Comparison of ENCODE assay signal across 10 mouse cellular contexts in the genomic region with DNA sequence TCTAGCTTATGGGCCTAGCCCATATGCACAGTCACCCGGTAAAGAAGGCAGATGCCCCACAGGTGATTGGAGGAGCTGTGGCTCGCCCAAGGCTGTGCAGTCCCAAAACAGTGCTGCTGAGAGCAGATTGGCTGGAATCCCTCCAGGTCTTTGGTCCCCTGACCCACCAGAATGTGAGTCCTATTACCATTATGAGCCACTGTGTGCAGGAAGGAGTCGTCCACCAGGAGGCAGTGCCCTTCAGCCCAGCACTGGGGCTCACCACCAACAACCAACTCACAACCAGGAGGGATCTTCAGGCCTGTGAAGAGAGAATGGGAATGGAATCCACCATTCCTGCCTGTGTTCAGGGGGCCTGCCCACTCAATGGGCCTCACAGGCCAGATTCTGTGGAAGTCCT. TPM values are rescaled to one million over a fixed set of nuclear protein-coding genes. Genes with fewer than 3 reads are reported as not detected.
DNase-seq lines count a peak whose midpoint lies in the region; ATAC-seq and TF ChIP-seq lines count a peak whose summit lies in the region.
"Had no signal": no experiment of that assay in that cellular context is flagged by ENCODE, and none has a peak within 500 bp of the region (broad histone marks: within the 10 kb centered on the region; RNA-seq: fewer than 3 reads in every experiment).

No protein-coding gene starts in this region.

- H3K4me1 ChIP-seq in limb, embryonic 11.5 days (ENCODE audit: control insufficient read depth, insufficient read depth, low read length), result peaks cover 5% of the 10 kb centered on the region
- H3K4me1 ChIP-seq in limb, embryonic 10.5 days, result peaks cover 23% of the 10 kb centered on the region
- peaks cover 11% of the 10 kb centered on the region for H3K4me1 ChIP-seq in G1E (ENCODE audit: insufficient read depth, low read depth, low read length)

- TF ChIP-seq CTCF in G1E (IDR thresholded peaks at IDR 0.05; ENCODE audit: low read depth, low read length), result peak; percentile 60

- H3K27me3 ChIP-seq in limb, embryonic 11.5 days (ENCODE audit: control insufficient read depth, insufficient read depth, low read length), result peaks cover 17% of the 10 kb centered on the region
- peaks cover 36% of the 10 kb centered on the region for H3K27me3 ChIP-seq in limb, embryonic 10.5 days (ENCODE audit: low read depth, poor library complexity, severe bottlenecking)
- peaks cover 12% of the 10 kb centered on the region; the same call in 1 of the 2 replicates for H3K27me3 ChIP-seq in G1E (ENCODE audit: insufficient read depth, low read length)

- no peak overlapping the region for H3K9ac ChIP-seq in limb, embryonic 11.5 days (ENCODE audit: low read length)
- H3K9ac ChIP-seq: heart, embryonic 13.5 days; midbrain, embryonic 12.5 days had no signal

- 44% methylated on average over 3 of the region's 3 CpGs for WGBS in limb, embryonic 11.5 days
- WGBS in limb, embryonic 10.5 days, result 53% methylated on average over 3 of the region's 3 CpGs

- peaks cover 3% of the 10 kb centered on the region; the same call in 1 of the 2 replicates for H3K36me3 ChIP-seq in limb, embryonic 11.5 days (ENCODE audit: control insufficient read depth, insufficient read depth, low read length)
- H3K36me3 ChIP-seq in limb, embryonic 10.5 days, result peaks cover 35% of the 10 kb centered on the region
- peaks cover 68% of the 10 kb centered on the region for H3K36me3 ChIP-seq in G1E (replicated peaks)

- peak; percentile 47 for DNase-seq in embryo, embryonic 10.5 days (ENCODE audit: low spot score)
- no peak for DNase-seq in embryo, embryonic 11 days
- peak; percentile 37 for DNase-seq in limb, embryonic 11.5 days (ENCODE audit: low spot score)
- DNase-seq in limb, embryonic 10.5 days (ENCODE audit: low spot score), result no peak
- DNase-seq in G1E (ENCODE audit: low spot score), result no peak
- peak; percentile 59 for DNase-seq in retina, postnatal 1 day
- no peak for DNase-seq in urinary bladder, postnatal 4 days (ENCODE audit: low spot score in 2 of 2)

- no peak overlapping the region for H3K4me2 ChIP-seq in limb, embryonic 11.5 days (ENCODE audit: low read depth, severe bottlenecking)
- H3K4me2 ChIP-seq: heart, embryonic 13.5 days; midbrain, embryonic 12.5 days had no signal

- no peaks in the 10 kb centered on the region for H3K9me3 ChIP-seq in limb, embryonic 11.5 days (ENCODE audit: control insufficient read depth, low read length)
- no peaks in the 10 kb centered on the region for H3K9me3 ChIP-seq in limb, embryonic 10.5 days (replicated peaks)
- no peaks in the 10 kb centered on the region for H3K9me3 ChIP-seq in G1E (replicated peaks)
- H3K9me3 ChIP-seq: heart, embryonic 13.5 days; midbrain, embryonic 12.5 days had no signal

- no peak for ATAC-seq in limb, embryonic 11.5 days (ENCODE audit: insufficient number of reproducible peaks, low FRiP score, low TSS enrichment, low read depth)
- no peak; the same call in 1 of the 2 replicates for ATAC-seq in G1E (ENCODE audit: extremely low read depth, insufficient number of reproducible peaks, low FRiP score, poor library complexity, severe bottlenecking)
- peak; percentile 41; the same call in 1 of the 2 replicates for ATAC-seq in erythroblast, adult 5-6 weeks (replicated peaks; ENCODE audit: low FRiP score, poor library complexity, severe bottlenecking)

- no peak overlapping the region for H3K4me3 ChIP-seq in limb, embryonic 11.5 days (ENCODE audit: low read depth, low read length)
- H3K4me3 ChIP-seq in limb, embryonic 10.5 days, result no peak overlapping the region
- no peak overlapping the region for H3K4me3 ChIP-seq in G1E (ENCODE audit: low read depth, low read length)
- H3K4me3 ChIP-seq: heart, embryonic 13.5 days; midbrain, embryonic 12.5 days had no signal

- no peak overlapping the region for H3K27ac ChIP-seq in limb, embryonic 11.5 days (replicated peaks; ENCODE audit: low read depth, low read length)
- no peak overlapping the region for H3K27ac ChIP-seq in limb, embryonic 10.5 days
- H3K27ac ChIP-seq: heart, embryonic 13.5 days; midbrain, embryonic 12.5 days had no signal

RNA-seq across cellular contexts. Expression of gene Asphd1, which starts 2.9 kb away (rescaled TPM):
- polyA plus RNA-seq in limb, embryonic 11.5 days (2014; fragmentation: Nextera tagmentation; extraction: Ambion mirVana), result 0.32 TPM in 1 of 2 replicates, not detected in the other
- 0.11 TPM in 1 of 2 replicates, not detected in the other for polyA plus RNA-seq in limb, embryonic 10.5 days (2016; fragmentation: Nextera tagmentation; extraction: Ambion mirVana)
- total RNA-seq in G1E (2014; fragmentation: Nextera tagmentation), result not detected in 2 replicates
- total RNA-seq in G1E (2017), result not detected in 2 replicates
- not detected in 2 replicates for polyA plus RNA-seq in G1E (2012)
- not detected in 2 replicates for total RNA-seq in erythroblast, adult 5-6 weeks (2015; ENCODE audit: low replicate concordance)
- total RNA-seq in erythroblast, adult 5-6 weeks (2017; ENCODE audit: low replicate concordance), result not detected in 2 replicates

RNA-seq across cellular contexts. Expression of gene Sez6l2, which starts 3.8 kb away (rescaled TPM):
- 0.16 and 0.26 TPM in 2 replicates for polyA plus RNA-seq in limb, embryonic 11.5 days (2014; fragmentation: Nextera tagmentation; extraction: Ambion mirVana)
- polyA plus RNA-seq in limb, embryonic 10.5 days (2016; fragmentation: Nextera tagmentation; extraction: Ambion mirVana), result 0.10 and 0.20 TPM in 2 replicates
- total RNA-seq in G1E (2014; fragmentation: Nextera tagmentation) (4.2 and 8.0 TPM in 2 replicates), G1E (2017) (0.22 and 0.46 TPM in 2 replicates)
- 0.32 and 0.34 TPM in 2 replicates for polyA plus RNA-seq in G1E (2012)
- total RNA-seq in erythroblast, adult 5-6 weeks (2015; ENCODE audit: low replicate concordance), result not detected in 2 replicates
- 0.84 TPM in 1 of 2 replicates, not detected in the other for total RNA-seq in erythroblast, adult 5-6 weeks (2017; ENCODE audit: low replicate concordance)

RNA-seq across cellular contexts. Expression of gene Kctd13, which starts 17.9 kb away (rescaled TPM):
- polyA plus RNA-seq in limb, embryonic 11.5 days (2014; fragmentation: Nextera tagmentation; extraction: Ambion mirVana), result 16.7 and 17.5 TPM in 2 replicates
- polyA plus RNA-seq in limb, embryonic 10.5 days (2016; fragmentation: Nextera tagmentation; extraction: Ambion mirVana), result 19.5 and 20.3 TPM in 2 replicates
- total RNA-seq in G1E (2014; fragmentation: Nextera tagmentation), result 22.4 and 25.3 TPM in 2 replicates
- 6.2 and 8.6 TPM in 2 replicates for total RNA-seq in G1E (2017)
- 23.4 and 30.7 TPM in 2 replicates for polyA plus RNA-seq in G1E (2012)
- 0.77 and 6.9 TPM in 2 replicates for total RNA-seq in erythroblast, adult 5-6 weeks (2015; ENCODE audit: low replicate concordance)
- total RNA-seq in erythroblast, adult 5-6 weeks (2017; ENCODE audit: low replicate concordance), result 0.42 and 1.7 TPM in 2 replicates

RNA-seq across cellular contexts. Expression of gene Tmem219, which starts 23.8 kb away (rescaled TPM):
- polyA plus RNA-seq in limb, embryonic 11.5 days (2014; fragmentation: Nextera tagmentation; extraction: Ambion mirVana), result 14.1 and 16.5 TPM in 2 replicates
- polyA plus RNA-seq in limb, embryonic 10.5 days (2016; fragmentation: Nextera tagmentation; extraction: Ambion mirVana), result 15.6 and 16.6 TPM in 2 replicates
- total RNA-seq in G1E (2014; fragmentation: Nextera tagmentation), result 33.6 and 38.7 TPM in 2 replicates
- 32.9 and 42.2 TPM in 2 replicates for total RNA-seq in G1E (2017)
- polyA plus RNA-seq in G1E (2012), result 66.6 and 86.4 TPM in 2 replicates
- total RNA-seq in erythroblast, adult 5-6 weeks (2015; ENCODE audit: low replicate concordance), result 4.0 and 6.3 TPM in 2 replicates
- 2.1 and 6.8 TPM in 2 replicates for total RNA-seq in erythroblast, adult 5-6 weeks (2017; ENCODE audit: low replicate concordance)

RNA-seq across cellular contexts. Expression of gene Cdipt, which starts 29.2 kb away (rescaled TPM):
- polyA plus RNA-seq in limb, embryonic 11.5 days (2014; fragmentation: Nextera tagmentation; extraction: Ambion mirVana), result 63.7 and 68.7 TPM in 2 replicates
- polyA plus RNA-seq in limb, embryonic 10.5 days (2016; fragmentation: Nextera tagmentation; extraction: Ambion mirVana), result 89.4 and 99.5 TPM in 2 replicates
- total RNA-seq in G1E (2014; fragmentation: Nextera tagmentation), result 37.5 and 44.6 TPM in 2 replicates
- total RNA-seq in G1E (2017), result 62.0 and 63.8 TPM in 2 replicates
- polyA plus RNA-seq in G1E (2012), result 91.2 and 108 TPM in 2 replicates
- 14.8 and 23.1 TPM in 2 replicates for total RNA-seq in erythroblast, adult 5-6 weeks (2015; ENCODE audit: low replicate concordance)
- total RNA-seq in erythroblast, adult 5-6 weeks (2017; ENCODE audit: low replicate concordance), result 9.5 and 20.9 TPM in 2 replicates

Comparison
In these comparisons a context has a peak if more than half of its experiments do, and no peak if none do; other contexts are left out.
1. DNase-seq: peak in embryo, embryonic 10.5 days (single experiment), limb, embryonic 11.5 days (single experiment) and retina, postnatal 1 day (single experiment); none in embryo, embryonic 11 days (single experiment), limb, embryonic 10.5 days (single experiment), G1E (single experiment) and urinary bladder, postnatal 4 days (0 of 2).